Mouse (Mus musculus) kidney, embryonic 14.5 days (tissue): ENCODE data around the gene Syne1. TPM values are rescaled to one million over a fixed set of nuclear protein-coding genes. Genes with fewer than 3 reads are reported as not detected.
"Not testable (repeated sequence)": the region's sequence is repeated elsewhere in the genome, so short reads cannot be mapped to it uniquely, and the experiment has no call there.

Experiments
- ATAC-seq: fragments of 200-750 bp; cut with Nextera tagmentation; 2 replicates; pipeline ENCODE4 v1.8.0; 2017; ENCODE audit warnings: moderate number of reproducible peaks, mild to moderate bottlenecking, moderate TSS enrichment, moderate library complexity; ENCODE audit not compliant: low FRiP score, low TSS enrichment
- H3K27ac ChIP-seq: fragments of 300-500 bp; sonication (generic); 2 replicates; pipeline ENCODE4 v1.5.1; 2014; ENCODE audit warnings: low read depth, mild to moderate bottlenecking, low read length, moderate library complexity, mixed read lengths
- H3K27me3 ChIP-seq: fragments of 300-500 bp; sonication (generic); 2 replicates; pipeline ENCODE4 v1.6.1; 2014; ENCODE audit warnings: mild to moderate bottlenecking, low read length; ENCODE audit not compliant: control insufficient read depth, insufficient read depth
- H3K36me3 ChIP-seq: fragments of 300-500 bp; sonication (generic); 2 replicates; pipeline ENCODE4 v1.6.1; 2014; ENCODE audit warnings: low read length, mixed read lengths; ENCODE audit not compliant: control insufficient read depth, insufficient read depth
- H3K4me1 ChIP-seq: fragments of 300-500 bp; sonication (generic); 2 replicates; pipeline ENCODE4 v1.6.1; 2014; ENCODE audit warnings: low read length, mixed read lengths; ENCODE audit not compliant: control insufficient read depth, insufficient read depth
- H3K4me2 ChIP-seq: fragments of 300-500 bp; sonication (generic); replicated peaks from 2 replicates; pipeline ENCODE4 v1.6.1; 2014; ENCODE audit warnings: low read depth, mild to moderate bottlenecking, low read length
- H3K4me3 ChIP-seq: fragments of 300-500 bp; sonication (generic); 2 replicates; pipeline ENCODE4 v1.5.1; 2014; ENCODE audit warnings: mild to moderate bottlenecking, low read length
- H3K9ac ChIP-seq: fragments of 300-500 bp; sonication (generic); 2 replicates; pipeline ENCODE4 v1.6.1; 2014; ENCODE audit warnings: low read depth, mild to moderate bottlenecking, low read length, moderate library complexity
- H3K9me3 ChIP-seq: fragments of 300-500 bp; sonication (generic); 2 replicates; pipeline ENCODE4 v1.6.1; 2016; ENCODE audit warnings: low read length; ENCODE audit not compliant: control insufficient read depth
- WGBS: fragments of 180-500 bp; shearing (Covaris S2); extraction: QIAGEN DNeasy Blood & Tissue Kit; methylation state at CpG from one replicate; pipeline ENCODE4 v1.1.7; 2014; 5-methylcytosine and 5-hydroxymethylcytosine counted together
- polyA plus RNA-seq: library from polyadenylated mRNA; unstranded; fragments of >200 nt; fragmentation: Nextera tagmentation; extraction: Ambion mirVana; gene quantifications from 2 replicates; pipeline ENCODE4 v1.2.1, GENCODE M21; 2014

Gene Syne1
- polyA plus RNA-seq, 1 experiment from 2014 or later, result 5.8 TPM

DNA sequence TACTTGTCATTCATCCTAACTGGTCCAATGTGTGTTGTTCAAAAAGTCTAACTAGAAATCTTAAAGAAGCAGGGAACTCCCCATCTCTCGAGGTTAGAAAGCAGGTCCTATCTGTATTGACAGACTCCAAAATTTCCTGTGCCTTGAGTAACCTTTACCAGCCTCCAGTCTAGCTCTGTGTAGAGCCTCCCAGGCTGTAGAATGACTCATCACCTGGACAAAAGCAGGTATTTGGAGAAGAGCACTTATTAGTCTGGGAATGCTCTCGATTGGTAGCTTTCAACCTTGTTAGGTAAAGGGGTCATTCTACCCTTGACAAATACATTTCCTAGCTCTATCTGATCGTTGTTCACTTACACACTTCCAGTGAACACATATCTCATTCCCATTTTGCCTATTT lies 39.9 kb downstream of the Syne1 start:
- no peaks in the 10 kb centered on the region for H3K27me3 ChIP-seq
- 76% methylated on average over 3 of the region's 3 CpGs for WGBS

DNA sequence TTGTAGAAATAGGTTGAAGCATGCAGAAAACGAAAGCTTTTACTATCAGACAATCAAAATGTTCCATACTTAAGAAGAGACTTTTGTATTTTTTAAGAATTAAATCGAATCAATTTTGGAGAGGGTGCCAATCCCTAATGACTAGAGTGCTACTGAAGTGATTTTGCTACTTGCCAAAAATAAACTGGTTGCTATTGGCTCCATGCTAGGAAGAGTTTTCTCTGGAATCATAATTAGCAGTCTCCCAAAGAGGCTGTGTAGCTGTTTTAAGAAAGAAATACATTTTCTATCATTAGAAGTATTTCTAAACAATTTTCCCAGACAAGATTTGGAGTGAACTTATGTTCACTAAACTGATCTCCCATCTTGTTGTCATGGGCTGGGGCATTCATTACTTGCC lies 43.8 kb downstream of the Syne1 start:
- no peak overlapping the region for H3K9ac ChIP-seq
- no peaks in the 10 kb centered on the region for H3K27me3 ChIP-seq
- no peak overlapping the region for H3K27ac ChIP-seq
- H3K36me3 ChIP-seq, result no peaks in the 10 kb centered on the region
- H3K9me3 ChIP-seq, result no peaks in the 10 kb centered on the region
- WGBS, result 78% methylated on average over 2 of the region's 2 CpGs
- ATAC-seq, result no peak
- no peaks in the 10 kb centered on the region for H3K4me1 ChIP-seq
- no peak overlapping the region for H3K4me3 ChIP-seq
- no peak overlapping the region for H3K4me2 ChIP-seq

More for the DNA sequence above, 39.9 kb downstream of the Syne1 start:
- Histone ChIP-seq H3K9me3 (no peaks in the 10 kb centered on the region), H3K4me3 (no peak overlapping the region), H3K9ac (no peak overlapping the region), H3K27ac (no peak overlapping the region), H3K4me2 (no peak overlapping the region), H3K4me1 (no peaks in the 10 kb centered on the region), H3K36me3 (no peaks in the 10 kb centered on the region)
- ATAC-seq, result no peak

DNA sequence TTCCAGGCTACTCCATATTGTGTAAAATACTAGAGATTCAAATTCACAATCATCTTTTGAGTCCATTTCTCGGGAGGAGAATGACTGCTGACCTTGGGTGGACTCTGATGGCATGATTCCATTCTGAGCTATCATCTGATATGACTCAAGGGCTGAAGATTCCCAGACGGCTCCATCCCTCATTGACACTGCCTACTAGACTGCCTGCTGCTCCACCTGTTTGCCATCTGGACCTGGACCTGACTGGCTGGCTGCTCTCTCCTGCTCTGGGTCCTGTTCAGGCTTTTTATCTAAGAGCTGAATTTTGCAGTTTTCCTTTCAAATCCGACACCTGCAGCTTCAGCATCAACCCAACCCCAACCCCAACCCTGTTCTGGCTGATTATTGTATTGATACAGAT lies 46.5 kb downstream of the Syne1 start:
- H3K36me3 ChIP-seq, result no peaks in the 10 kb centered on the region
- 65% methylated on average over 3 of the region's 3 CpGs for WGBS
- H3K4me3 ChIP-seq, result no peak overlapping the region
- no peak overlapping the region for H3K27ac ChIP-seq
- no peaks in the 10 kb centered on the region for H3K27me3 ChIP-seq
- ATAC-seq, result no peak
- no peak overlapping the region for H3K9ac ChIP-seq
- no peak overlapping the region for H3K4me2 ChIP-seq
- no peaks in the 10 kb centered on the region for H3K9me3 ChIP-seq
- no peaks in the 10 kb centered on the region for H3K4me1 ChIP-seq

DNA sequence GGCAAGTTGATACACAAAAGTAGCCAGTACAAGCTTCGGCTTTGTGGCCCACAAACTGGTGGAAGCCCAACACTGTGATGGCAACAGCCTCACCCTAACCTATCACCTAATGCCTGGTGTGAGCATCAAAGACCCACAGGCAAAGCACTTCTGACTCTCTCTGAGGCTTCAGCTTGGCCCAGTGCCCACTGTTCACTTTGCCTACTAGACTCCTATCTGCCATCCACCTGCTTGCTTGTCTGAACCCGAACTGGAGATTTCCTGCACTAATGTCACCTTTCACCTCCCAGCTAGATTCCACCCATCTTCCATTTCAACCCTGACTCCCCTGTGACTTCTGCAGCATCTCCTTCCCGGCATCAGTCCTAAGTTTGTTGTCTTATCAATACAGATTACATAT lies 47.4 kb downstream of the Syne1 start:
- ATAC-seq, result no peak
- H3K4me1 ChIP-seq, result no peaks in the 10 kb centered on the region
- no peak overlapping the region for H3K9ac ChIP-seq
- no peaks in the 10 kb centered on the region for H3K27me3 ChIP-seq
- H3K4me2 ChIP-seq, result no peak overlapping the region
- no peaks in the 10 kb centered on the region for H3K9me3 ChIP-seq
- 71% methylated on average over 3 of the region's 3 CpGs for WGBS
- no peaks in the 10 kb centered on the region for H3K36me3 ChIP-seq
- no peak overlapping the region for H3K27ac ChIP-seq
- no peak overlapping the region for H3K4me3 ChIP-seq

DNA sequence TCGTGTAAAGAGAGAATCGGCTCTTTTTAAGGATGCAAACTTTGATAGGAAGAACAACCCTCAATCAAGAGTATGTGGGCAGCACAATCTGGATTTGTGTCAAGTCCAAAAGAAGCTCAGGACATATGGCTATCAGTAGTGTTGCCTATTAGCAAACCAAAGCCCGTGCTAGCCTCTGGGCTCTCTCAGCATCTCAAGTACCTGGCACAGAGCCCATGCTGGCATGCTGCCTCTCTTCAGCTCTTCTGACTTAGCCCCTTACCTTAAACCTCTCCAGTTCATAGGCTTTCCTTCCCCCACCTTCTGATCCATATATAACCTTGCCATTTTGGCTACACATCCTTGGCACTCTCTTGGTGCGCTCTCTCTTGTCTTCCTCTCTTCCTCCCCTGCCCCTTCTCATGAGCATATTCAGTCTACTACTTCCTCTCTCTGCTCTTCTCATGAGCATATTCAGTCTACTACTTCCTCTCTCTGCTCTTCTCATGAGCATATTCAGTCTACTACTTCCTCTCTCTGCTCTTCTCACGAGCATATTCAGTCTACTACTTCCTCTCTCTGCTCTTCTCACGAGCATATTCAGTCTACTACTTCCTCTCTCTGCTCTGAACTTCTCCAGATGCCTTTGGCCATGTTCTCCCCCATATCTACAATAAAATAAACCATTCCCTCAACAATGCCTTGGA lies 51.5 kb downstream of the Syne1 start:
- not testable (repeated sequence) for H3K27me3 ChIP-seq, ATAC-seq, H3K9me3 ChIP-seq, H3K4me3 ChIP-seq, H3K4me2 ChIP-seq, H3K4me1 ChIP-seq, H3K36me3 ChIP-seq, H3K27ac ChIP-seq, H3K9ac ChIP-seq
- 86% methylated on average over 6 of the region's 6 CpGs for WGBS

DNA sequence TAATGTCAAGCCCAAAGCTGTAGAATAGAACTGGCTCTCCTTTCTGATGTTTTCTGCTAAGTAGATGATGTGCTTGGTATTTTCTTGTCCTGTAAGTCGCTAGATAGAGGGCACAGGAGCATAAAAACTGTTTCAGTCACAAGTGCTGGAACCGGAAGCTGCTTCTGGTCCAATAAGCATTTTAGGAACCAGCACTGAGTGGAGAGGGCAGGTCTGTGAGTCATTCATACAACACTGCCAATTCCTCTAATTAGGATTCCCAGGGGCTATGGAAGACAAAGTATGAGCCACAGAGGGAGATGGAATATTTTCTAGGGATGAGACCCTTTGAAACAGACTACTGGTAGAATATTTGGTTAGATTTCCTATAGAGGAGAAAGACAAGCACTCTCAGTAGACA lies 53.4 kb downstream of the Syne1 start:
- Histone ChIP-seq H3K9me3 (no peaks in the 10 kb centered on the region), H3K27ac (no peak overlapping the region), H3K4me3 (no peak overlapping the region), H3K9ac (no peak overlapping the region), H3K36me3 (no peaks in the 10 kb centered on the region), H3K4me2 (no peak overlapping the region), H3K27me3 (no peaks in the 10 kb centered on the region), H3K4me1 (no peaks in the 10 kb centered on the region)
- no peak for ATAC-seq
- WGBS, result 82% methylated on average over 2 of the region's 2 CpGs

DNA sequence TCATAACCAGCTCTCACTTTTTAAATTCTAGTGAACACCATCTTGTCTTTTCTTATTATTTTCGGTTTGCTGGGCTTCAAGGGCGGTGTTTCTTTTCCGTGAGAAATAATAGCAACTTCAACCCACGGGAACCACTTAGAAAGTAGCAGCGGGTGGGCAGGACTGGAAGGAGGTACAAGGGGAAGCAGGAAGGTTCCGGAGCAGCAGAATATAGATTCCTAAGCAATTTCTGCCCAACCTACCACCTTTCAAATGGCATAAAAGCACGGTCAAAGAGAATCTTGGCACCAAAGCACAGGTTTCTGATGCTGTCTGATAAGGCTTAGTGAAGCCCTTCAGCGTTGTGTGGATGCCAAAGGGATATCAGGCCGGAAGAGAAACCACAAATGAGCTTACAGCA lies 60.2 kb downstream of the Syne1 start:
- Histone ChIP-seq H3K9ac (no peak overlapping the region), H3K27me3 (no peaks in the 10 kb centered on the region), H3K4me2 (no peak overlapping the region), H3K9me3 (no peaks in the 10 kb centered on the region), H3K4me3 (no peak overlapping the region), H3K27ac (no peak overlapping the region), H3K4me1 (no peaks in the 10 kb centered on the region), H3K36me3 (no peaks in the 10 kb centered on the region)
- WGBS, result 90% methylated on average over 9 of the region's 9 CpGs
- ATAC-seq, result no peak

DNA sequence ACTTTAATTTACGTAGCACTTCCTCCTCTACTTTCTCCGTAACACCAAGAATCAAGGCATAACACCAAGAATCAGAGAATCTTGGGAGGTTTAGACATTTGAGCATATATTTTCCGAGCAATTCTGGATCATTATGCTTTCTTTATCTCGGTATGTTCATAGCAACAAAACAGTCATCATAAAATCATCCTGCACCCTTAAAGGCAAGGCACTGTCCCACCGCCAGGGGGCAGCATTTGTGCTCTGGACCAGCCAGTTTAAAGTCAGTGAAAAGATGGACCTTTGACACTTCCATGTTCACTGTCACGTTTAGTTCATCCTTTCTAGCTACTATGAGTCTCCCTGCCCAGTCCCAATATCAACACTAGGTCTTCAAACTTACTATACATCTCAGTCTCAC lies 61.3 kb downstream of the Syne1 start:
- no peak overlapping the region for H3K9ac ChIP-seq
- H3K4me2 ChIP-seq, result no peak overlapping the region
- no peak for ATAC-seq
- H3K9me3 ChIP-seq, result no peaks in the 10 kb centered on the region
- H3K27me3 ChIP-seq, result no peaks in the 10 kb centered on the region
- H3K4me3 ChIP-seq, result no peak overlapping the region
- 57% methylated on average over 6 of the region's 6 CpGs for WGBS
- H3K27ac ChIP-seq, result no peak overlapping the region
- no peaks in the 10 kb centered on the region for H3K36me3 ChIP-seq
- H3K4me1 ChIP-seq, result no peaks in the 10 kb centered on the region

DNA sequence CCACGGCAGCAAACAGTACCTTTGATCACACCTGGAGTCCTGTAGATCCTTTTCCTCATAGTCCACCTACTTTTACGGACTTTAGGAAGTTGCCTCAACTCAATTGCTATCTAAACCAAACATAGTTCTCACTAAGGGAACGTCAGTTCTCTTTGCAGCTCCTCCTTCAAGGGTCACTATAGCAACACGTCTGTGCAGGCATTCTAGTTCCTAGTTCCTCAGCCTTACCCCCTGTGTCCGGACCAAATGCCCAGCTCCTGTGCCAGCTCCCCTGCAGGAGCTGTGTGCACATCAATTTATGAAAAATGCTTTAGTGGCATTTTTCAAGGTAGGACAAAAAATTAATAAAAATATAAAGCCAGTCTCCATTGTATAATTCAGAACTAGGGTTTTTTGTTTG lies 63.2 kb downstream of the Syne1 start:
- 42% methylated on average over 5 of the region's 5 CpGs for WGBS
- H3K36me3 ChIP-seq, result no peaks in the 10 kb centered on the region
- H3K9me3 ChIP-seq, result no peaks in the 10 kb centered on the region
- no peak overlapping the region for H3K9ac ChIP-seq
- H3K27ac ChIP-seq, result no peak overlapping the region
- no peak overlapping the region for H3K4me2 ChIP-seq
- no peak overlapping the region for H3K4me3 ChIP-seq
- ATAC-seq, result no peak
- no peaks in the 10 kb centered on the region for H3K4me1 ChIP-seq
- H3K27me3 ChIP-seq, result no peaks in the 10 kb centered on the region
